Mouse (Mus musculus) adrenal gland, postnatal 14 days (tissue): ENCODE results near the gene Rnase13. TPM values are rescaled to one million over a fixed set of nuclear protein-coding genes. Genes with fewer than 3 reads are reported as not detected.
A peak's percentile ranks its signal among the peaks of the same experiment; 100 is the strongest.

Source experiments
- DNase-seq: peaks from one replicate; pipeline ENCODE4 v3.0.0; 2021; ENCODE audit warnings: mixed read lengths
- total RNA-seq: library from RNA; stranded (reverse); gene quantifications from 2 replicates; pipeline ENCODE4 v1.2.3, GENCODE M21; 2021

The Rnase13 gene
- total RNA-seq, 1 experiment from 2014 or later = not detected

GRCm38 (mm10) chr14:51913062-51913959 is 9.3 kb downstream of the Rnase13 start:
- DNase-seq = peak; percentile 95

DNA sequence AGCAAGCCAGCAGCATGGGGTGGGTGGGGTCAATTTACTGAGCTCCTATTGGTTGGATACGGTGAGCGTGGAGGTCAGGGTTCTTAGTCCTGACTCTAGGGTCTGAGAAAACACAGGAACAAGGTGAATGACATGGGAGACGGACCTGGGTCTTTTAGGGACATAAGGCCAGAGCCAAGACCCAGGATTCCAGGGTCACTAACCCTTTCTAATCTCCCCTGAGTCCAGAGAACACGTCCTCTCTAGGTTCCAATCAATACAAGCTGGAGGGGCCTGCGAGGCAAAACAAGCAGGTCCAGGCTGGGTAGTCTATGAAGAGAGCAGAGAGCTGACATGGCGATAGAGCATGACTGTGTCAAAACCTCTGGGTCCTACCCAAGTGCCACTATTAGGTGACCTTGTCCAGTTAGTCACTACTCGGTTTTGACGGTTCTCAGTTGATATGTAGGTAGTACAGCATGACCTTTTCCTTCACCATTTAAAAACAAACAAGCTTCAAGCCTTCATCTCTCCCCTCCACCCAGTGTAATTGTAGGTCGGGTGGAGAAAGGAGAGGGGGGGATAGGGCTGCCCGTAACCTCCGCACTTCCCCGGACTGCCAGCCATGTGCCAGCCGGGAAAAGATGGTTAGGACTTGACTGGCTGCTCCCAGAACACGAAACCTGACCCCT is 10.0 kb downstream of the Rnase13 start:
- DNase-seq = peak; percentile 63

GRCm38 (mm10) chr14:51911301-51911700 is 11.3 kb downstream of the Rnase13 start:
- no peak for DNase-seq

DNA sequence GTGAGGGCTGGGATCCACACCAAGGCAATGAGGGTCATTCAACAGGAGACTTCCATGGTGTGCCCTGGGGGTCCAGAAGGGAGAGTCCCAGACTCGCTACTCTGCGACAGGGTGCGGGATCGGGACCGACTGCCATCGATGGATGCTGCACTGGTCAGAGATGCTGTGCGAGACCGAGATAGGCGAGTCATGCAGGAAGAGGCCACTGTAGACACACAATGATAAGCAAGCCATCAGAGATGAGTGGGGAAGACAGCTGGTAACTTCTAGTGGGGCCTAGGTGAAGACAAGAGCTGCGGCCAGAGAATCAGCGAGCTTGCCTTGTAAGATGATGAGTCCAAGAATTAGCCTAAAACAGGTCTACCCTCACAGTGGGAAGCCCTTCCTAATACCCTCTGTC is 16.5 kb downstream of the Rnase13 start:
- no peak for DNase-seq

- DNase-seq = no peak
Measured at GRCm38 (mm10) chr14:51904706-51905105, 17.9 kb downstream of the Rnase13 start.

DNA sequence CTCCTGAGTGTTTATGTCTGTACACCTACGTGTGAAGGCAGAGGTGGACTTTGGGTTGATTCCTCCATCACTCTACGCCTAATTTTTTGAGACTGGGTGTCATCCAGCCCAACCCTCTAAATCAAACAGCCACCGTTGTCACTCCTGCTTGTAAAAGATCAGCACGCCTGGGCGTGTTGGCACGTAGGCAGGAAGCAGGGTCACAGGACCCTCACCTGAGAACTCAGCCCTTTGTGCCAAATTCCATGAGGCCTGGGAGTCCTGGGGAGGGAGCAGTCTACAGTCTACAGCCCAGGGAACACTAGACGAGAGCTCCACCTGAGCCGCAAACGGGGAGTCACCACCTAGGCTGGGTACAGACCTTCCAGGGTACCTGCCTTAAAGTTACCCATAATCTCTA is 18.8 kb downstream of the Rnase13 start:
- no peak for DNase-seq

DNA sequence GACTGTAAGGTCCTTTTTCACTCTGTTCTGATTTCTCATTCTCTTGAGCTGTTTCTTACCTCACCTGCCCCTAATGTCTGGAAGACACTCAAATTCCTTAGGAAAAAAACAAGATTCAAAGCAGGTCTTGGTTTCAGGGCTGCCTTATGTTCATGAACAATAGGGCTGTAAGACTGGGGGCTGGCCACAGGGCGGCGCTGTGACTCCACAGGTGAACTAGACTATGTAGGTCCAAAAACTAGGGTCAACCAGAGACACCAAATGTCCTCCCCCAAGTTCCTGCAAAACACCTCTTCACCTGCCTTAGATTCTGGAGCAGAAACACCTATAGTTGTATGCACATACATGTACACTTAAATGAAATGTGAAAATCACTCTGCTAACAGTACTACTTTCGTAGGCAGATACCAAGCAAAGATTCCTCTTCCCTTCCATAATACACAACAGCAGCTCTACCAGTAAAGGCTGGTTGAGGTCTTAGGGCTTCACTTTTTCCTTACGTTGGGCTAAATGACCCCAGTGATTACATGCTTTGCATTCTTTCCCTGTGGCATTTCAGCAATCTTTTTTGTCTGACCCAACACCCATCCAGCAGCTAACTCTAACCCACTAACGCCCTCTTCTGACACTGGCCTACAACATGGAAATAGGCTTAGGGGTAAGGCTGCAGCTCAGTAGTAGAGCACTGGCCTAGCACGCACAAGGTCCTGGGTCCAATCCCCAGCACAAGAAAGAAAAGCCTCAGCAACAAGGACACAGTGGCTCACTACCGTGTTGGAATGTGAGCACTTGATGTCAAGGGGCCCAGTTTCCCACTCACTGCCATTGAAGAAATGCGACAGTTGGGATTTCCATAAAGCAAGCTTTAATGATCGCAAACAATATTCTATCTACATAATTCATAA is 19.5 kb downstream of the Rnase13 start:
- DNase-seq = peak; percentile 89

GRCm38 (mm10) chr14:51899351-51899750 is 23.2 kb downstream of the Rnase13 start:
- DNase-seq = no peak

- DNase-seq = no peak
Measured at GRCm38 (mm10) chr14:51896539-51897170, 25.9 kb downstream of the Rnase13 start.

DNA sequence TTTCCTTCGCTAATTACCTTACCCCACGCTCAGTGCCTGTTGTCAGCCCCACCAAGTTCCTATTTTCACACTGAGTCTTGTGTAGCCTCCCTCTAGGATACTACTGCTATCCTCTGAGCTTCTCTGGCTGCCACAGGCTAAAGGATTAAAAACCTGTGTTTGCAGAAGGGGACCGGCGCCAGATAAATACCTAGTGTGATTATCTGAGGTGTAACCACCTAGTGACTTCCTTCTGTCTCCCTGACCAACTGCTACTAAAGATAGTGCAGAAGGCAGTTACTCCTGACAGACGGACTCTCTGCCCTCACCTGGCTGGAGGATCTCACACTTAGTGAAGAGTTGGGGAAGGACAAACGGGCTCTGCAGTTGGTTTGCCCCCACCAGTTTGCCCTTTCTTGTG is 26.6 kb downstream of the Rnase13 start:
- DNase-seq = no peak

- DNase-seq = no peak
Measured at GRCm38 (mm10) chr14:51895071-51895470, 27.5 kb downstream of the Rnase13 start.

- DNase-seq = no peak
Measured at GRCm38 (mm10) chr14:51893809-51894208, 28.8 kb downstream of the Rnase13 start.

- no peak for DNase-seq
Measured at GRCm38 (mm10) chr14:51893094-51893794, 29.3 kb downstream of the Rnase13 start.

DNA sequence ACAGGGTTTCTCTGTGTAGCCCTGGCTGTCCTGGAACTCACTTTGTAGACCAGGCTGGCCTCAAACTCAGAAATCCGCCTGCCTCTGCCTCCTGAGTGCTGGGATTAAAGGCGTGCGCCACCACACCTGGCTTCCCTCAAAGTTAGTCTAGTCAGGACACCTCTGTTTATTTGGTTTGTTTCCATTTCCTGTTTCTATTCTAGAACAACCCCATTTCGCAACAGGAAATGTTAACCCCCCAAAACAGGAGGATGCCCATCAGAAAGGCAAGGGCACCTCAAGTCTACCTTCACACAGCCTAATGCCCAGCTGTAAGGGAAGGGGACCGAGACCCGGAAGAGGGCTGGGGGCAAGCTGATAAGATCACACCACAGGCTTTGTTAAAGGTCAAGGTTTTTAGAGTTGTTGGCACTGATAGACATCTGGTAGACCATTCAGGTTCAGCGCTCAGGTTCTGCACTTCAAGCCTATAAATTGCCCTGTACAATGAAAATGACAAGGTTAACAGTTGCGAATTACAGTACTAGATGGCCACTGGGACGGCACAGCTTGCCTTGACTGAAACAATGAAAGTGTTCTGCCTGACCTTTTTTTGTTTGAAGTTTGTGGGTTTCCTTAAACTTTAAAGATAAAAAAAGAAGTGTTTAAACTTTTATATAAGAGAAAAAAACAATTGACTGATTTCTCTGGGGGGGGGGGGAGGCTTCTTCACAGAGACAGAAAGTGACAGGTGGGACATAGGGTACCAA is 30.2 kb downstream of the Rnase13 start, which contains the start of gene Slc39a2:
Gene Slc39a2, plus strand, starts transcription at position 699 of the 749 bp plus-strand sequence.
- DNase-seq = no peak

- no peak for DNase-seq
Measured at GRCm38 (mm10) chr14:51889833-51890232, 32.7 kb downstream of the Rnase13 start.

DNA sequence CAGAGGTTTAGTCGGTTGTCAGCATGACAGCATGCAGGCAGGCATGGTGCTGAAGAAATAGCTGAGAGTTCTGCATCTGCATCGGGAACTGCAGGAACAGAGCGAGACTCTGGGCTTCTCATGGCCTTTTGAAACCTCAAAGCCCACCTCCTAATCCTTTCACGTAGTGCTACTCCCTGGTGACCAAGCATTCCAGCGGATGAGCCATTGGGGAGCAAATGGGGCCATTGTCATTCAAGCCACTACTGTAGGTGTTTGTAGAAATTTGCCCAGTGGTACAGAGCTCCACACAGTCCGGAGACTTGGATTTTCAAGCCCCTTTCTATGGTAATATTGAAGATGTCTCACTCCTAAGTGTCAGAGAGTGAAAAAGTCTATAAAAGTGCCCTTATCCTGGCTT is 36.5 kb downstream of the Rnase13 start:
- no peak for DNase-seq

GRCm38 (mm10) chr14:51884598-51885331 is 37.8 kb downstream of the Rnase13 start, which contains the start of gene Mettl17:
Gene Mettl17, plus strand, starts transcription at chr14:51884842.
- peak; percentile 97 for DNase-seq

DNA sequence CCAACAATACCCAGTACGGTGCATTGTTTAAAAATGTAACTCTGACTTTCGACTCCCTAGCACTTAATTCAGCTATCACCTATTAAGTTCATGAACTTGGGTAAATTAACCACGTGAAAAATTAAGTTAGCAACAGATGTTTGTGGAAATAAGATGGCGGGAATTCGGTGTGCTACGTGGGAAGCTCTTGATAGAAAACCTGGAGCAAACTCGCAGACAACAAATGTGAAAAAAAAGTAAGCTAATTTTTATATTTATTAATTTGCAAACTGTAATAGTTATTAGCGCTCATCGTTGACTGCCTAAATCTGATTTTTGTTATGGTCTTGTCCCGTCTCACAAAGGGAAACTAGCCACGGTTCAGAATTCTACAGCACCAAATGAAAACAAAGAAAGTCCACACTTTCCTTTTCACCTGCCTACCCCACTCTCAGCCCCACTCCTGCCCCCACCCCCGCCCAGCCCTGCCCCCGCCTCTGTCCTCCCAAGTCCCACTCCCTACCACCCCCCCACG is 38.5 kb downstream of the Rnase13 start:
- DNase-seq = no peak

DNA sequence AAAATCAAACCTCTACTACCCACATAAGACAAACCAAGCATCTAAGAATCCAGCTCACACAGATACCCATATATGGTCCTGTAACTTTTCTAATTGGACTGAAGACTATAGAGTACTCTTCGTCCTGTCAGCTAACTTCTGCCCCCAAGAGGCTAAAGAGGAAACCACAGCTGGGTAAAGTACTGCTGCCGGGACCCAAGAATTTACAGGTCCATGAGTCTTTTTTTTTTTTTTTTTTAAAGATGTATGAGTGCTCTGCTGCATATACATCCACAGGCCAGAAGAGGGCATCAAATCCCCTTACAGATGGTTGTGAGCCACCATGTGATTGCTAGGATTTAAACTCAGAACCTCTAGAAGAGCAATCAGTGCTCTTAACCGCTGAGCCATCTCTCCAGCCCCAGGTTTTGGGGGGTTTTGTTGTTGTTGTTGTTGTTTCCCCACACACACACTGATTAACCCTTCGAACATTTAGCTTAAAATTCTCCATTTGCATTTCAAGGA is 39.0 kb downstream of the Rnase13 start:
- DNase-seq = peak; percentile 86
